Mouse (Mus musculus): ENCODE data around the gene Tha1.

- TF ChIP-seq POLR2A (IDR thresholded peaks at IDR 0.05; ENCODE audit: borderline replicate concordance, insufficient read depth, low read length) (no peak), CTCF (IDR thresholded peaks at IDR 0.05; ENCODE audit: borderline replicate concordance, insufficient read depth, low read depth, low read length) (no peak)
These were observed 17.9 kb downstream of the Tha1 start for GRCm38 (mm10) chr11:117855360-117855759.
